Mouse (Mus musculus): ENCODE measurements at regions not wholly inside any gene's neighbourhood (a gene's known extent, or its start where the extent isn't known, plus 50 kb on each side); places are given as distances from the start of the nearest gene placed in this dataset.

DNA sequence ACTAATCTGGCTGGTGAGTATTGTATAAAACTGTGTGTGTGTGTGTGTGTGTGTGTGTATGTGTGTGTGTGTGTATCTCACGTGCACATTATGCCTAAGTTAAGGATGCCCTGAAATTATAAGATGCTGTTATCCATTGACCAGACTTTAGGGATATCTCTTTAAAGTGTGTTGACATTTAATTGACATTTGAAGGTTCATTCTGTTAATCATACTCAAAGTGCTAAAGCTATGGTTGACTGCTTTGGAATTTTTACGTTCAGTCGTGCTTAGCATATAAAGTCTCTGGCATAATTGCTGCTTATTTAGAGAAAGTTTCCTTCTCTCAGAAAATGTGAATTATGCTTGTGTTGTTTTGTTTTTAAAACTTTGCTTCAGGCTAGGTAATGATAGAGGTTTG is 135.9 kb downstream of the Ogfrl1 start:
- no peak overlapping the region for H3K4me3 ChIP-seq (replicated peaks; ENCODE audit: low read depth, low read length)
- no peak overlapping the region for H3K27ac ChIP-seq
- H3K4me1 ChIP-seq (replicated peaks; ENCODE audit: insufficient read depth, low read length) = peaks cover 19% of the 10 kb centered on the region; the same call in 1 of the 2 replicates
- no peaks in the 10 kb centered on the region for H3K27me3 ChIP-seq (ENCODE audit: insufficient read depth, low read length)
- peak; percentile 52 for ATAC-seq (replicated peaks; ENCODE audit: low FRiP score, low read depth)
- no peak overlapping the region for H3K4me2 ChIP-seq (ENCODE audit: low read length)
- DNase-seq (ENCODE audit: low spot score) = peak; percentile 27
- H3K9me3 ChIP-seq (replicated peaks; ENCODE audit: low read length) = no peaks in the 10 kb centered on the region
- H3K9ac ChIP-seq (ENCODE audit: low read depth, low read length) = no peak overlapping the region
- TF ChIP-seq CTCF (IDR thresholded peaks at IDR 0.05; ENCODE audit: low read depth) = no peak
- no peaks in the 10 kb centered on the region for H3K36me3 ChIP-seq (ENCODE audit: insufficient read depth, low read length)
- 40% methylated on average over 3 of the region's 3 CpGs for WGBS

GRCm38 (mm10) chr1:23257306-23257895 is 140.2 kb downstream of the Ogfrl1 start:
- no peak for DNase-seq (ENCODE audit: low spot score)

DNA sequence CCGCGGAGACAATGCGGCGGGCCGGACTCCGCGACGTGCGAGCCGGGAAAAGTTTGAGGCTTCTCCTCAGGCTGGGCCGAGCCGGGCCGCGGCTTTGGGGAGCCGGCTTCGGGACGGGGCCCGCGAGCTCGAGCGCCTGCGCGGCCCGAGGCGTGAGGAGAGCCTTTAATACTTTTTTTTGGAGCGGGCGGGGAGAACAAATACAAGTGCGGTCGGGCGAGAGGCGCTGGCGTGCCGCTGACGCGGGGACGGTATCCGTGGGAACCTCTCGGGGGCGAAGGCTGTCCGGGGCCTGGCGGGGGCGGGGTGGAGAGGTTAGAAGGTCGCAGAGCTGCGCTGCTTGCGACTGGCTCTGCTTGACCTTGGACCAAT is 141.0 kb downstream of the Ogfrl1 start:
- Histone ChIP-seq H3K4me3 (replicated peaks; ENCODE audit: low read depth, low read length) (peak overlapping the region; percentile 84), H3K36me3 (ENCODE audit: insufficient read depth, low read length) (no peaks in the 10 kb centered on the region), H3K4me2 (ENCODE audit: low read length) (peak overlapping the region; percentile 84), H3K4me1 (replicated peaks; ENCODE audit: insufficient read depth, low read length) (peaks cover 11% of the 10 kb centered on the region; the same call in 1 of the 2 replicates), H3K9me3 (replicated peaks; ENCODE audit: low read length) (no peaks in the 10 kb centered on the region), H3K27me3 (ENCODE audit: insufficient read depth, low read length) (no peaks in the 10 kb centered on the region), H3K9ac (ENCODE audit: low read depth, low read length) (peak overlapping the region; percentile 84), H3K27ac (peak overlapping the region; percentile 96)
- DNase-seq (ENCODE audit: low spot score) (peak; percentile 84), ATAC-seq (replicated peaks; ENCODE audit: low FRiP score, low read depth) (peak; percentile 56)
- no peak for TF ChIP-seq CTCF (IDR thresholded peaks at IDR 0.05; ENCODE audit: low read depth)
- WGBS = under 1% methylated on average over 45 of the region's 45 CpGs

More at GRCm38 (mm10) chr1:23257306-23257895, 140.2 kb downstream of the Ogfrl1 start:
- Histone ChIP-seq H3K4me2 (ENCODE audit: low read length) (peak overlapping the region; percentile 84), H3K9me3 (replicated peaks; ENCODE audit: low read length) (no peaks in the 10 kb centered on the region), H3K4me1 (replicated peaks; ENCODE audit: insufficient read depth, low read length) (peaks cover 11% of the 10 kb centered on the region; the same call in 1 of the 2 replicates), H3K36me3 (ENCODE audit: insufficient read depth, low read length) (no peaks in the 10 kb centered on the region), H3K27me3 (ENCODE audit: insufficient read depth, low read length) (no peaks in the 10 kb centered on the region), H3K27ac (peak overlapping the region; percentile 96), H3K4me3 (replicated peaks; ENCODE audit: low read depth, low read length) (peak overlapping the region; percentile 84), H3K9ac (ENCODE audit: low read depth, low read length) (peak overlapping the region; percentile 84)
- WGBS = 20% methylated on average over 10 of the region's 10 CpGs
- ATAC-seq (replicated peaks; ENCODE audit: low FRiP score, low read depth) = no peak
- TF ChIP-seq CTCF (IDR thresholded peaks at IDR 0.05; ENCODE audit: low read depth) = no peak

DNA sequence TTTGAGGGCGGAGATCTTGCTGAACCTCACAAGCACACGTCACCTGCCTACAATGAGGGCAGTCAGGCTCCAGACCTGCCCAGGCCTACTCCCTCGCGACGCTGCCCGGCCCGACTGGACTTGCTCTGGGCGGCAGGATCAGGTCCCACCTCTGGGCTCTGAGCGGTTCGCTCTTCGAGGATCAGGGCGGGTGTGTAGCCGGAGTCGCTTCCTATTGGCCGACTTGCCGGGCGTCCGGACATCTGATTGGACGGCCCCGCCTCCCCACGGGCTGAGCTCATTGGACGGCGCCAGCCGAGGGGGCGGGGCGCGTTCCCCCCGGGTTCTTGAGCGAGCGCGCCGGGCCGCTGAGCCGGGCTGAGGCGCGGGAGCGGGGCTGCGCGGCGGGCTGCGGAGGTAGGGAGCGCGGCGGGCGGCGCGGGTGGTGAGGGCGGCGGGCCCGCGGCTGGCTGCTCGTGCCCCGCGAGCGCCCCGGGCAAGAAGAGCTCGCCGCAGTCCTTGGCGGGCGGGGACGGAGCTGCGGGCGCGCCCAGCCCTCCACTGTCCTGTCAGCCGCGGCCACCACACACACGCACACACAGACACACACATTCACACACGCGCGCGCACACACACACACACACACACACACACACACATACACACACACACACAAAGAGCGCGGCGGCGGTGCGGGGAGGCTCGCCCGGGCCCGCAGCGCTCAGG is 141.5 kb downstream of the Ogfrl1 start:
- Histone ChIP-seq H3K36me3 (ENCODE audit: insufficient read depth, low read length) (no peaks in the 10 kb centered on the region), H3K27ac (peak overlapping the region; percentile 96), H3K27me3 (ENCODE audit: insufficient read depth, low read length) (no peaks in the 10 kb centered on the region), H3K4me3 (replicated peaks; ENCODE audit: low read depth, low read length) (peak overlapping the region; percentile 84), H3K9ac (ENCODE audit: low read depth, low read length) (peak overlapping the region; percentile 84), H3K4me1 (replicated peaks; ENCODE audit: insufficient read depth, low read length) (peaks cover 11% of the 10 kb centered on the region; the same call in 1 of the 2 replicates), H3K9me3 (replicated peaks; ENCODE audit: low read length) (no peaks in the 10 kb centered on the region), H3K4me2 (ENCODE audit: low read length) (peak overlapping the region; percentile 84)
- under 1% methylated on average over 66 of the region's 80 CpGs for WGBS
- DNase-seq (ENCODE audit: low spot score) (peak; percentile 97), ATAC-seq (replicated peaks; ENCODE audit: low FRiP score, low read depth) (peak; percentile 99)
- no peak; the same call in 1 of the 2 replicates for TF ChIP-seq CTCF (IDR thresholded peaks at IDR 0.05; ENCODE audit: low read depth)

DNA sequence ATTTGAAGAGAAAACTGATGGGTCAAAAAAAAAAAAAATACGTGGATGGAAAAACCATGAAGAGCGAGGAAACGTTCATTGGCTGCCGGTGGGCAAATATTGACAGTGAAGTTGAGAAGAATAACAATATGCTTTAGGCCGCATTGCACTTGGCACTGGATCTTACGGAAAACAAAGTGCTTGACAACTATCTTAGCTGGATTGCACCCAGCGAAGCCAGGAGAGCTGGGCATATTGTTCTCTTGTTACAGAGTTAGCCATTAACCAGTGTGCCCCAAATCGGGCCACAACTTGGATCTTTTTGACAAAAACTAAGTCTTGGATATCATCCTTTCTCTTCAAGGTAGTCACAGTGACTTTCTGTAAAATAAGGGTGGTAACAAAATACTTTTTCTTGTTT is 143.3 kb downstream of the Ogfrl1 start:
- Histone ChIP-seq H3K9me3 (replicated peaks; ENCODE audit: low read length) (no peaks in the 10 kb centered on the region), H3K27me3 (ENCODE audit: insufficient read depth, low read length) (no peaks in the 10 kb centered on the region), H3K4me2 (ENCODE audit: low read length) (no peak overlapping the region), H3K4me1 (replicated peaks; ENCODE audit: insufficient read depth, low read length) (peaks cover 4% of the 10 kb centered on the region; the same call in 1 of the 2 replicates), H3K27ac (no peak overlapping the region), H3K9ac (ENCODE audit: low read depth, low read length) (no peak overlapping the region), H3K4me3 (replicated peaks; ENCODE audit: low read depth, low read length) (no peak overlapping the region), H3K36me3 (ENCODE audit: insufficient read depth, low read length) (no peaks in the 10 kb centered on the region)
- no peak for DNase-seq (ENCODE audit: low spot score)
- WGBS = 78% methylated on average over 8 of the region's 8 CpGs
- no peak for ATAC-seq (replicated peaks; ENCODE audit: low FRiP score, low read depth)
- TF ChIP-seq CTCF (IDR thresholded peaks at IDR 0.05; ENCODE audit: low read depth) = no peak

DNA sequence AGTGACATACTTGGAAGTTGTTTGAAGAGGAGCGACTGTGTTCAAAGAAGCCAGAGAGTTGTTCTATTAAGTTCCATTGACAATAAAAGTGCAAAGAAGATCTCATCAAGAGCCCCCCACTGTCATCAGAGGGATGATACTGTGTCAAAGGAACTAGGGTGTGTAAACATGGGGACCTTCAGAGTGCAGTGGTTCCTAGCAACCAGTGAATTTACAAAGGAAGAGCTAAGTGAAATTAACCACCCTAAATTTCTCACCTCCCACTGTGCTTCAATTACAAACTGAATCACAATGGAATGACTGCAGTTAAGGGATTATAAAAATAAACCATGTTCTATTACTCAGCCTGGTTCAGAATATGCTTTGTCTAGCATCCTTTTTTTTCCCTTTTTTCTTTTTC is 129.5 kb upstream of the 4933415F23Rik start:
- H3K9ac ChIP-seq (ENCODE audit: low read depth, low read length) = no peak overlapping the region
- H3K4me1 ChIP-seq (replicated peaks; ENCODE audit: insufficient read depth, low read length) = no peaks in the 10 kb centered on the region
- H3K36me3 ChIP-seq (ENCODE audit: insufficient read depth, low read length) = no peaks in the 10 kb centered on the region
- H3K27ac ChIP-seq = no peak overlapping the region
- no peak for TF ChIP-seq CTCF (IDR thresholded peaks at IDR 0.05; ENCODE audit: low read depth)
- WGBS = 33% methylated on average over 1 of the region's 1 CpGs
- no peaks in the 10 kb centered on the region for H3K27me3 ChIP-seq (ENCODE audit: insufficient read depth, low read length)
- no peak overlapping the region for H3K4me2 ChIP-seq (ENCODE audit: low read length)
- H3K4me3 ChIP-seq (replicated peaks; ENCODE audit: low read depth, low read length) = no peak overlapping the region
- no peak for ATAC-seq (replicated peaks; ENCODE audit: low FRiP score, low read depth)
- DNase-seq (ENCODE audit: low spot score) = peak; percentile 12
- H3K9me3 ChIP-seq (replicated peaks; ENCODE audit: low read length) = no peaks in the 10 kb centered on the region
